Mouse (Mus musculus) fat pad, adult 2 months (tissue): ENCODE results near the gene Saa3.
A peak's percentile ranks its signal among the peaks of the same experiment; 100 is the strongest.
"Not testable (repeated sequence)": the region's sequence is repeated elsewhere in the genome, so short reads cannot be mapped to it uniquely, and the experiment has no call there.

Source experiments
- DNase-seq: peaks from one replicate; pipeline ENCODE4 v3.0.0-alpha.2; 2011; ENCODE audit warnings: low read depth, low spot score; ENCODE audit errors: extremely low read depth

Saa3 gene

DNA sequence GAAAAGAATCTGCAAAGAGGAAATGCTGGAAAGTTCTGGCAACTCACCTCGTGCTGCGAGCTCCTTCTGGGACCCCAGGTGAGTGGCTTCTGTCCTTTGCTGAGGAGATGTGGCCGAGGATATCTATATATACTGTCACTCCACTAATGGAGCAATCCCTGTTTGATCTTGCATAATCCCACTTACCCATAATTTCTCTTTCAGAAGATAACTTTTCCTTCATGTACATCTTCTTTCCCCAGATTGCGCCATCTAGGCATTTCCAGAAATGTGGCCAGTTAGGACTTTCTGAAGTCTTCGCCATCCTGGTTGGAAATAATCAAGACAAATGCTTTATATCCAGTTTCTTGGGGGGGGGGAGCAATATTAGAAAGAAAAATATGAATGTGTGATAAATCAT is at the start of gene Saa3:
TSS of gene Saa3 (minus strand) at position 101 of the 400 bp plus-strand sequence.
- no peak for DNase-seq

- no peak for DNase-seq
Observed at GRCm38 (mm10) chr7:46764672-46765071, 49.2 kb upstream of the Saa3 start.

GRCm38 (mm10) chr7:46762601-46763000 is 47.1 kb upstream of the Saa3 start:
- no peak for DNase-seq

DNA sequence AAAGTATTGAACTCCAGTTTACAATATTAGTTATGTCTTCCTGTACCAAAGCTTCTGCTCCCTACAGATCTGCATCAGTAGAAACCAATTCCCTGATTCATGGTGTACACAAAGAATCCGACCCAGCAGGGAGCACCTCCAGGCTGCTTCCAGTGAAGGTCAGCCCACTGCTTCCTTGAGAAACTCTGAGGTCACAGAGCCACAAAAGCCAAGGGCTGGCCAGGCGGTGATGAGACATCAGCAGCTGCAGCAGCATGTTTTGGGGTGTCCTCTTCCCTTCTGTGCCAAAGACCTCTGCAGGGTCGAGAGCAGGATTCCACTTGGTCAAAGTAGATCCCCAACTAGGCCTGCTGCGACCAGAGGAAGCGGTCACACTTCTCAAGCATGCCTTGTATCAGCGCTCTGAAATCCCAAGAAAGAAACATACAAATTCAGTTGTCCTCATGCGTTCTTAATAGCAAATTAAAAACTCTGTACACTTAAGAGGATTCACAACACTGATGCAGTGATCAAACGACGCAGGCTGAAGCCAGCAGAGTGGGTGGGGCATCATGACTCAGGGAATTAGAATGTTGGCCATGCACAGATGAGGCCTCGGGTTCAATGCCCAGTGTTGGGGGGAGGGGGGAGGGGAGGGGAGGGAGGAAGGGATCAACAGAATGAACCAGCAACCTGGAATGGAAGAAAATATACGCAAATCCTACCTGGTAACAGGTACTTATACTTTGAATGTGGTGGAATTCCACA is 45.7 kb upstream of the Saa3 start:
- no peak for DNase-seq

- no peak for DNase-seq
Observed at GRCm38 (mm10) chr7:46751490-46751889, 36.0 kb upstream of the Saa3 start, which contains the start of gene Saa2. TSS of gene Saa2 (plus strand) at chr7:46751790.

- DNase-seq = no peak
Observed at GRCm38 (mm10) chr7:46748459-46748858, 33.0 kb upstream of the Saa3 start.

- peak; percentile 68 for DNase-seq
Observed at GRCm38 (mm10) chr7:46746381-46746780, 30.9 kb upstream of the Saa3 start.

DNA sequence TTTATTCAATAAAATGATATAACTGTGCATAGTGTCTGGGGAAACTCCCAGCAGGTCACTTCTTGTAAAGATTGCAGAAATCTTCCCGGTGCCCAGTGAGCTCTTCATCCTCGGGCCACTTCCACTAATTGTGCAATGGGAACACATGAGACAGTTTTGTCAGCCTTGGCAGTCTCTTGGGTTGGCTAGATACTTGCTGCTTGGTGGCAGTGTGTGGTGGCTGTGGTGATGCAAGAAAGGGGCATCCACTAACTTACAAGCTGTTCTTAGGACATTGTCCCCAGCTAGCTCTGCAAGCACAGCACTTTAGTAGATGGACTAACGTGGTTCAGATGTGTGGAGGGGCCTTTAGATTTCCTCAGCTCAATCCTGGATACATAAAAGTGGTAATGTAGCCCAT is 30.3 kb upstream of the Saa3 start:
- DNase-seq = peak; percentile 88

- peak; percentile 47 for DNase-seq
Observed at GRCm38 (mm10) chr7:46742880-46743279, 27.4 kb upstream of the Saa3 start, which contains the start of gene Saa1. TSS of gene Saa1 (minus strand) at chr7:46742980.

GRCm38 (mm10) chr7:46740041-46740440 is 24.5 kb upstream of the Saa3 start:
- not testable (repeated sequence) for DNase-seq

DNA sequence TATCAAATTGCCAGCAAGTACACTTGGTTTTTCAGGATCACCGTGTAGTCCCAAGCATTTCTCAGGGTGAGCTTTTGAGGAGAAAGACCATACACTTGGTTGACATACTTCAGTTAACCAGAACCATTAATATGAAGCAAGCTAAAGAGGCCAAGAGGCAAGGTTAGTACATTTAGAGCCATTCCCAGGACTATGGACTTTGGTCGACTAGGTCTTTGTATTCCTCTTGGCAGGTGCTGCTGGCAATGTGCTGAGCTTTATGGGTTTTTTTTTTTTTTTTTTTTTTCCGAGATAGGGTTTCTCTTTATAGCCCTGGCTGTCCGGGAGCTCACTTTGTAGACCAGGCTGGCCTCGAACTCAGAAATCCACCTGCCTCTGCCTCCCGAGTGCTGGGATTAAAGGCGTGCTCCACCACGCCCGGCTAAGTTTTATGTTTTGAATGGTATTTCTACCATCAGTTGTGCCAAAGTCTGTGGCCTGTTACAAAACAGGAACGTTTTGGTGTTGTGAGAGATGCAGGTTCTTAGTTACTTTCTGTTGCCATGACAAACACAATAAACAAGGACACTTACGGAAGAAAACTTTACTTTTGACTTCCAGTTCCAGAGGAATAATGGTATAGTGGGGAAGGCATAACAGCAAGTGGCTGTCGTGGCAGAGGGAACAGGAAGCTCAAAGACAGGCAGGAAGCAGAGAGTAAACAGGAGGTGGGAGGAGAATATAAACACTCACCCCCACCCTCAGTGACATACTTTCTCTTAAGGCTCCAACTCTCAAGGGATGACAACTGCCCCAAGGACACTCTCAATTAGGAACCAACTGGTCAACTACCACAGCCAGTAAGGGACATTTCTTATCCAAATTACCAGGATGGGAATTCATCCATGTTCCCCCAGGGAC is 23.3 kb upstream of the Saa3 start:
- no peak for DNase-seq

DNA sequence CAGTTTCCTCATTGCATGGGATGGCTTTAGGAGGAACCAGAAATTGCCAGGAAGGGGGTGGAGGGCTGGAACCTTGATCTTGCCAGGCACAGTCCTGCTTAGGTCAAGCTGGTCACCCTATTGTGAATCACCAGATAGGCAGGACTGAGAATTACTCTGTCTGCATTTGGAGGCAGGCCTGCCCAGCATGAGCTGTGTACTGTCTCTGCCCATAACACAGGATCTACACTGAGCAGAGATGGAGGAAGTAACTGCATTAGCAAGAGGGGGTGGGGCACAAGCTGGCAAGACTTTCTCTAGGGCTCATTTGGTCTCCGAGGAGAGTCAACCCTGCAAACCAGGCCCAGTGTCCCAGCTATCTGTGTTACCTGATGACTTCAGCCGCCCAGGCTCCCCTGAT is 19.5 kb upstream of the Saa3 start:
- no peak for DNase-seq

- DNase-seq = no peak
Observed at GRCm38 (mm10) chr7:46732458-46732857, 17.0 kb upstream of the Saa3 start, which contains the start of gene Saa4. TSS of gene Saa4 (minus strand) at chr7:46732603.

GRCm38 (mm10) chr7:46727584-46727983 is 12.1 kb upstream of the Saa3 start:
- DNase-seq = no peak

DNA sequence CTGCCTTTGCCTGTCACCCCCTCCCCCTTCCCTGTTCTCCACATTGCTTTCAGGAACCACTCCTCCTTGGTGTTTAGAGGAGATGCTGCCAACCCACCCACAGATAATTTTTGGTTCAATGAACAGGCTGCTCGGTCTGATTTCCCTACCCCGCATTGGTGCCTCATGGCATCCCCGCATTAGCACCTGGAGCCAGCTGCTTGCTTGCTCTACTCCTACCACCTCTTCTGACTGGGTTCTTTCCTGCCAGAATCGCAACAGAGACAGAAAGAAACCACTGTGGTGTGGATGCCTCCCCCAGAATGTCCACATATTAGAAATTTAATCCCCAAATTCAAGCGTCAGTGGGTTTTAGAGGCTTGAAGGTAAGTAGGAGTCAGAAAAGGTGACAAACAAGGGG is 8.9 kb upstream of the Saa3 start:
- no peak for DNase-seq

- DNase-seq = no peak
Observed at GRCm38 (mm10) chr7:46723849-46724248, 8.3 kb upstream of the Saa3 start.

DNA sequence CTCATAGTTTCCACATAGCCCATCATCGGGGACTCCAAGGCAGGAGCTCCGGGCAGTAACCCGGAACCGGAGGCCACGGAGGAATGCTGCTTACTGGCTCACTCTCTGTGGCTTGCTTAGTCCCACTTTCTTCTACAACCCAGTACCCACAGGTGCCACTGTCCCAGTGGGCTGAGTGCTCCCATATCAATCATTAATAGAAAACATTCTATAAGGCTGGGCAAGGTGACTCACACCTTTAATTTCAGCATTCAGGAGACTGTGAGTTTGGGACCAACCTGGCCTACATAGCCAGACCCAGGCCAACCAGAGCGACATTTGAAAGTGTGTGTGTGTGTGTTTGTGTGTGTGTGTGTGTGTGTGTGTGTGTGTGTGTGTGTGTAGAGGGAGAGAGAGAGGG is 7.9 kb upstream of the Saa3 start:
- no peak for DNase-seq

GRCm38 (mm10) chr7:46720460-46720859 is 5.0 kb upstream of the Saa3 start:
- no peak for DNase-seq

DNA sequence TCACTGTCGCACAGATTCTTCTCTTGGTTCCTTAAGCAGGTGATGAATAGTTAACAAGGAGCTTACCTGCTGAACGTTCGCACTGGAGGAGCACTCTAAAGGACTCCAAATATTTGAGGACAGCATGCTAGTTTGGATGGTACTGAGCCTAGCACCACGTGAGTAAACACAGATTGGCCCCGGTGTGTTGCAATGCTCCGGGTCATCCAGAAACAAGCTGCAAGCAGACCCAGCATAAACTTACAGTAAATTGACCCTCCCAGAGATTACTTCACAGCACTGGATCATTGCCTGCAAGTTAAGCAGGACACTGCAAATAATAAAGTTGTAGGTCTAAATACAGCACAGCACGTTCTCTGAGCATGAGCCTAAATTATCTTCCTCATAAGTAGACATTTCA is 4.0 kb upstream of the Saa3 start:
- DNase-seq = peak; percentile 79

DNA sequence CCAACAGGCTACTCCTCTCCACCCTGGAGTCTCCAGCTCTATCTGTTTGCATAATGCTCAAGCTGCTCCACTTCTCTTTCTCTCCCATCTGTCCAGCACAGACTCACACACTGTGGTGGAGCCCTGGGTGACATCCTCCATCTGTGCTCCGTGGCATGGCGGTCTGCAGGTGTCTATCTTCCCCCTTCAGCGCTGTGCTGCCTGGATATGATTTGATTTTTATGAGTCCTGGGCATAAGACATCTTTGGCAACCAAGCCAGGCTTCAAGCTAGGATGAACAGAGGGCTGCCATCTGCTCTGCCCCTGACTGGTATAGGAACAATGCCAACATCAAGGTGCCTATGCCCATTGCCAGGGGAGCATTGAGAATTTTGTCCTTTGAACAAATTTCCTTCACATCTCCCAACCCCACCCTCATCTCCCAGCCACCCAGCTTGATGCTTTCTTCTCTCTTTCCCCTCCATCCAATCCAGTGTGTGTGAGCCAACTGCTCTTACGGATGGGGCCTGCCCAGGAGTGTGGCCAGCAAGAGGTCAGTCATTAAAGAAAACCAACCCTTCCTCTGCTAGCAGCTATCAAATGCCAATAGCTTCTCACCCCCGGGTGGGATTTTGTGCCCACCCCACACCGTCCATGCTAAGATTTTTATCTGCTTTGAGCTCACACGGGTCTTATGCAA is 3.2 kb upstream of the Saa3 start:
- no peak for DNase-seq

- no peak for DNase-seq
Observed at GRCm38 (mm10) chr7:46716897-46717296, 1.4 kb upstream of the Saa3 start.
